Mouse (Mus musculus): ENCODE measurements around the gene Atrip.

Gene Atrip

DNA sequence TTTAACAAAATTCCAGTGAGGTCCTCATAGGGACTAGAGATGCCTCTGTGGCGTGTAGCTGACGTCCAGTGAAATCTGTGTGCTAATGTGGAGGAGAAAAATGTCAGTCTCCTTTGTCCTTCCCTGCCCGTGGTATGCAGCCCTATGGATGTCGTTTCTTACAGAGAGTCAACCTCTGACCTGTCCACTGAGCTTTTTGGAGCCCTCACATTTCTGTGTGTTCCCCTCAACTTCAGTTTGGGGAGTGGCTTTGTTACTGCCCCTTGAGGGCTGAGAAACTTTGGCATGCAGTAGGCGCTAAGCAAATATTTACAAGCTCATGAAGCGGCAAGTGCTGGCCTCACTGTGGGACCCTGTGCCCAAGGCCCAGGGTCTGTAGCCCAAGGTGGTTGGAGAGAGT, 23.4 kb upstream of the Atrip start:
- no peak for DNase-seq

DNA sequence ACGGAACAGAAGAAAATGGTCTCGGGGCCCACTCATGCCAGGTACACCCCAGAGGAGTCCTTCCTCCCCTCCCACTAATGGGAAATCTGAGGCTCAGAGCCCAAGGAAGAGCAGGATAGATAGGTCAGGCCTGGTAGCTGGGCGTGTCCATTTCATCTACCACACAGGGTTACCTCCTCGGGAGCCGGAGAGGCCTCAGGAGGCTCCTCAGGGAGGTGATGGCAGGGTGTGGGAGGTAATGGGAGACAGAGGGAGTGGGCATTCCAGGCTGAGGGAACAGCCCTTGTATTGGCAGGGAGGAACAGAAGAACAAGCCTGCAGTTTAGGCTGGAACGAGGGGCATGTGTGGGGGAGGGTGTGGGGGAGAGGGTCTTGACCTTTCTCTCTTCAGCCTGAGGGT, 22.9 kb upstream of the Atrip start:
- no peak for DNase-seq

DNA sequence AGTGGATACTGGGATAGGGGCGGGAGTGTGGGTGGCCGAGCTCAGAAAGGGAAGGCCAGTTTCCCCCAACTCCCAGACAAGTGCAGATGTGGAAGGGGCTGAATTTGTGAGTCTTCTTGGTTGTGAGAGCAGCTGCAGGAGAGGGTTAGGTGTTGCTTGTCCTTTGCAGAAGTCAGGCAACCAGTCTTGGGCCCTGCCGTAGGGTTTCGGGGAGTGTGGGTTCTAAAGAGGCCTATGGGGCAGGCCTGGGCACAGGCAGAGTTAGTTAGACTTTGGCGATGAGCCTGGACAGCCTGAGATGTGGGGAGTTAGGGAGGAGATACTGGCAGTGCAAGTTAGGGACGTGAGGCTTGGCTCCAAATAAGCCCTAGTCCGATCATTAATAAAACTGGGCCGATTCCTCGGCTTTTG, 22.3 kb upstream of the Atrip start:
- no peak for DNase-seq

- peak; percentile 60 for DNase-seq
Observed at GRCm38 (mm10) chr9:109095137-109095982, 21.4 kb upstream of the Atrip start, which contains the start of gene Plxnb1. Gene Plxnb1, plus strand, starts transcription at chr9:109095389.

DNA sequence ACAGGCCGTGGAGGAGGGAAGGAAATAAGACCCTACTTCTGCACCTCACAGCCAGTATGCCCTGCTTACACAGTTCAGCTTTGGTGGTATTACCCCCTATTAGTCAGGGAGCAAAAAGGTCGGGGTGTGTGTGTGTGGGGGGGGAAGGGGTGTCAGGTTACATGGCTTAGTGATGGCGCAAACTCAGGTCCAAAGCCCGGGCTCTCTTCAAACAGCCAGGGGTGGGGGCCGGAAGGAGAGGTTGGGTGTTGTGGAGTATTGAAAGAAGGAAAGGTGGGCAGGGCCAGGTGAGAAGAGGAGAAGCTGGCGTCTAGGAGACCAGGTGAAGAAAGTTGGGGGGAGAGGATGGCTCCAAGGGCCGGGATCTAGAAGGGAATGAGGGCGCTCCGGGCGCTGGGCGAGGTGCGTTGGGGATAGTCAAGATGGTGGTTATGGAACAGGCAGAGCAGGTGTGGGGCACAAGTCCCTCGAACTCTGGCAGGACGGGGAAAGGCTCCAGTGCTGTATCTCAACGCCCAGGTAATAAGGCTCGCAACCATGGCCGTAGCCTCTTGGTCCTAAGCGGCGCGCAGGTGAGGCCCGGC, 20.7 kb upstream of the Atrip start:
- peak; percentile 58 for DNase-seq

DNA sequence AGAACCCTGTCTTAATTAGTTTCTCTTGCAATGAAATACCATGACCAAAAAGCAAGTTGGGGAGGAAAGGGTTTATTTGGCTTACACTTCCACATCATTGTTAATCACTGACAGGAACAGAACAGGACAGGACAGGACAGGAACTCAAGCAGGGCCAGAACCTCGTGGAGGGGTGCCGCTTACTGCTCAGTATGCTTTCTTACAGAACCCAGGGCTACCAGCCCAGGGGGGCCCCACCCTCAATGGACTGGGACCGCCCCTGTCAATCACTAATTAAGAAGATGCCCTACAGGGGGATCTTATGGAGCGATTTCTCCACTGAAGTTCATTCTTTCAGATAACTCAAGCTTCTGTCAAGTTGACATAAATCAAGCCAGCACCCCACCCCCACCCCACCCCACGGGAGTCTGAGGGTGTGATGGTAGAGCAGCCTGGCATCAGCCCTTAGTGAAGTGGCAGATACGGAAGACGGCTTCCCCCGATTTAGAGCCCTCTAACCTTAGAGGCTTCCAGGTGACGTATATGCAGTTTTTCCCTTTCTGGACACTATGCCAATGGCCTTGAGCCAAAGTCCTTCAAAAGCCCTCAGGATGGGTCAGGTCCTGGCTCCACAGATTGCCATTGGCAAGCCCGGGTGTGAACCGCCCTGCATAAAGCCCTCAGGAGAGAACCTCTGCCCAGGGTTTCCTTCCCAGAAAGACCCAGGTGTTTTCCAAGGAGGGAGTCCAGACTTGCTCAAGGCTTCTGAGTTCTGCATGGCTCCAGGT, 20.0 kb upstream of the Atrip start:
- DNase-seq = peak; percentile 76

- peak; percentile 63 for DNase-seq
Observed at GRCm38 (mm10) chr9:109092799-109093198, 18.9 kb upstream of the Atrip start.

- DNase-seq = no peak
Observed at GRCm38 (mm10) chr9:109091802-109092201, 17.9 kb upstream of the Atrip start.

DNA sequence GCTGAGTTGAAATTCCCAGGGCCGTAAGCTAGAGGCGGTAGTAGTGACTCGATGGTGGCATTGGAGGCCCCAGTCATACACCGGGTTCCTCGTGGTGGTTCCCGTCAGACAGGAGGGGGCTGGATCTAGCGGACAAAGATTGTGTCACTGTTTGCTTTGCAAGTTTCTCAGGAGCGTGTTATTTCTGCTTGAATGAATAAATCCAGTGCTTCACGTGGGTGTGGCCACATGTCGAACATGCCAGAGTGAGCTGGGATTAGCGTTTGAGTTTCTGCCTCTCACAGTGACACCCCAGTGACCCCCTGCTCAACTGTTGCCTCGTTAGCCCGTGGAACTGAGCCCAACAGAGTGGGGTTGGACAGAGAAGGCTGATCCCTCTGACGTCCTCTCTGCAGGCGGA, 16.5 kb upstream of the Atrip start:
- no peak for DNase-seq

DNA sequence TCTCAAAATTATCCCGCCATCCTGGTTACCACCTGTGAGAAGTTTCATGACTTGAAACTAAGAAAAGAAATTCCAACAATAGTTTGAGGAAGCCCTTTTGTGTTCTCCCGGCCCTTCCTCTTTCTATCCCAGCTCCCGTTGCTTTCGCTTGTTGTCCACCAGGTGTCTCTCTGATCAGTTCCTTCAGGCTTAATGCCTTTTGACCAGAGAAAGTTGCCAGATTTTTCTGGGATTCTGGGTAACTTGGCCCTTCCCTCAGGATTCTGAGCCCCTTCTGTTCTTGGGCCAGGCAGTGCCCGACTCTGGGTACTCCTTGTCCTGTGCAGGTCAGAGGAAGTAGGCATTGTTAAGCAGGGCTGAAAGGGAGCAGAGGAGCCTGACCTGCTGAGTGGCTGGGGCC, 14.1 kb upstream of the Atrip start:
- peak; percentile 47 for DNase-seq

DNA sequence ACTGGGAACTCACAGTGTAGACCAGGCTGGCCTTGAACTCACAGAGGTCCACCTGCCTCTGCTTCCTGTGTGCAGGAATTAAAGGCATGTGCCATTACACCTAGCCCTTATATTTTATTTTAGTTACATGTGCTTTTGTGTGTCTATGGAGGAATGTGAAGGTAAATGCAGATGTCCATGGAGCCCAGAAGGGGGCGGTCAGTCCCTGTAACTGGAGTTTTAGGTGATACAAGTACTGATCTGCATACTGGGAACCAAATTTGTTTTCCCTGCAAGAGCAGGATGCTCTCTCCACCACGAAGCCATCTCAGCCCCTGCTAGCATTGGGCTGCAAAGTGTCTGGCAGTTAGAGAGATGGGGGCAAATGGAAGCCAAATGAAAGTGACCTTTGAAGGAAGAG, 11.0 kb upstream of the Atrip start:
- no peak for DNase-seq

- peak; percentile 91 for DNase-seq
Observed at GRCm38 (mm10) chr9:109082124-109082800, 8.3 kb upstream of the Atrip start, which contains the start of the genes Ccdc51 and Tma7. Gene Ccdc51, plus strand, starts transcription at chr9:109082493. Gene Tma7, minus strand, starts transcription at chr9:109082587.

DNA sequence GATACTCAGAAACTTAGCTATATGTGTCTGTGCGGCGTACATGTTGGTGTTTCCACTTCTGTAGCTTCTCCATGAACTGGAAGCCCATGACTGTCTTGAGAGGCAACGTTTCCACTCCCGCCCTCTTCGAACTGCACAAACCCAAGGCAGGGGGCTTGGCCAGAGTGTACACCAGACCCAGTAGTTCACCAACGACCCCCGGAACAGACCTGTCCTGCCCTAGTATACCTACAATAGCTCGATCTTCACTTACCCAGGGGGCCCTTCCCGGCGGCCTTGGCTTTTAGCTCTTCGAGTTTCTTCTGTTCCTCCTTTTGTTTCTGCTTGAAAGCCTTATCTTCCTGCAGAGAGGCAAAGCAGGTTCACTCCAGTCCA, 7.8 kb upstream of the Atrip start:
- no peak for DNase-seq

DNA sequence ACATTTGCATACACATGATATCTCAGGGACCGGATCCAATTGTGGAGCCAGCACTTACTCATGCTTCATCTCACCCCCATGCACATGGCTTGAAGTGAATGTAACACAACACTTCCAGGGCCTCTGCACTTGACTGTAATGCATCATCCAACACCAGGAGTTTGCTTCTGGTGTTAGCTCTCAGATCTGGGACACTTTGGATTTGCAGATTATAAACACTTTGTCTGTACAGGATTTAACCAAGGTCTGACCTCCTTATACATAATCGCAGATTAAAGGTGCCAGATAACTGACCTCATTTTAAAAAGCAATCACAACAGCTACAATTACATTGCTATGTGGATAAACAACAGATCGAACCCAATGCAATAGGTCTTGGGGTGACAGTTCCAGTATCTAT, 6.6 kb upstream of the Atrip start:
- DNase-seq = no peak

- DNase-seq = no peak
Observed at GRCm38 (mm10) chr9:109068095-109068735, 5.7 kb downstream of the Atrip start.

- no peak for DNase-seq
Observed at GRCm38 (mm10) chr9:109060898-109061295, 13.0 kb downstream of the Atrip start.

DNA sequence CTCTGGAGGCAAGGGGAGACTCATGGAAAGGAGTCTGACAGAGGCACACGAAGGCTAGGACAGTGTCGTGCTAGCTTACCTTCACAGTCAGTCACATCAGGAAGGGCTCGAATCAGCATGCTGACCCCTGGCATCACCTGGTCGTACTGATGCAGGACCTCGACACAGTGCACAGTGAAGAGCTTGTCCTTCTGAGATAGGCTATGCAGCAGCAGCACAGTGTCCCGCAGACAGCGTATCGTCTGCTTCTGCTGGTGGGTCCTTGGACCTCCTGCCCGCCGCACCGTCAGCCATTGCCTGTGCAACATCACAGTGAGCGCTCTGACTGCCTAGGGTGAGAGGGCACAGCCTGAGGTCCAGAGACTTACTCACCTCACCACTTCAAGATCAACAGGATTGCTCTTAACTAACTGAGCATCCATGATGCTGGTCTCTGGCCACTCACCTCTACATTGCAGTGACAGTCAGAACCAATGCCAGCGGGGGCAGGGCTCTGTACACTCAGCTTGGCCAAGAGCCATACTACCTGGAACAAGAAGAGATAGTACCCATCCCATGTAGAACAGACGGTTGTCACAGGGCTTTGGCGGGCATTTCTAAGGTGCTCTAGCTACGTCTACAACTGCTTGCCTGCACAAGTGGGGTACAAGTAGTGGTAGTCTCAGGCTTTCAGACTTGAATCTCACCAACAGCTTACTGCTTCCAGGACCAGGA, 13.6 kb downstream of the Atrip start:
- no peak for DNase-seq

DNA sequence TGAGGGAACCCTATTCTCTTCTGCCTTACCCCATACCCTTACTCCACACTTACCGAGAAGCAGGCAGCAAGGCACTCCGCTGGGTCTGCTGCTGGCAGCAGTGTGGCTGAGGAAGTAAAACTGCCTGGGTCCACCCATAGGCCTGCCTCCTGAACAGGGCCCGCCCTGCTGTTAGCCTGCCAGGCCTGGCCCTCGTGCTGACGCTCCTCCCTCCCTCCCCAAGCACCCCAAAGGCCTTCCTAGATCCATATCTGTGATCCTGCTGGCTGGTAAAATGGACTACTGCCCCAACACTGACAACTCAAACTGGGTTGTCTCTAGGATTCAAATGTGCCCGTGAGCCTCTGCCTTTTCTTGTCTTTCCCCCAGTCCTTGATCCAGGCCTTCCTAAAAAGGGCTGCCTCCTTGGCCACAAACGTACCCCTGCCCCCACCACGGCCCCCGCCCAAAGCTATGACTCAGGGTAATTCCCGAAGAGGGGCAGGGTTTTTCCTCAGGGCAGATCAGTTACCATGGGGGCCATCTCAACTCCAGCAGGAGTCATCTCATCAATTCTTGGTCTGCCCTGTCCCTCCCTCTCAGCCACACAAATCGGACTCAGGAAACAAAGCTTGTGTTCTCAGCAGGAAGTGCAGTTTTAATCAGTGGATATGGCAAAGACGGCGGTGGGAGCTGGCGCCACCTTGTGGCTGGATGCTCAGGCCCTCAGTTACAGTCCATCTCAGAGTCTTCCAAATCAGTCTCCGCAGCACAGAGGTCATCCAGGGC, 14.6 kb downstream of the Atrip start, which contains the start of gene Trex1:
Trex1 (minus strand) TSS at position 599 of the 768 bp plus-strand sequence.
- peak; percentile 95 for DNase-seq

DNA sequence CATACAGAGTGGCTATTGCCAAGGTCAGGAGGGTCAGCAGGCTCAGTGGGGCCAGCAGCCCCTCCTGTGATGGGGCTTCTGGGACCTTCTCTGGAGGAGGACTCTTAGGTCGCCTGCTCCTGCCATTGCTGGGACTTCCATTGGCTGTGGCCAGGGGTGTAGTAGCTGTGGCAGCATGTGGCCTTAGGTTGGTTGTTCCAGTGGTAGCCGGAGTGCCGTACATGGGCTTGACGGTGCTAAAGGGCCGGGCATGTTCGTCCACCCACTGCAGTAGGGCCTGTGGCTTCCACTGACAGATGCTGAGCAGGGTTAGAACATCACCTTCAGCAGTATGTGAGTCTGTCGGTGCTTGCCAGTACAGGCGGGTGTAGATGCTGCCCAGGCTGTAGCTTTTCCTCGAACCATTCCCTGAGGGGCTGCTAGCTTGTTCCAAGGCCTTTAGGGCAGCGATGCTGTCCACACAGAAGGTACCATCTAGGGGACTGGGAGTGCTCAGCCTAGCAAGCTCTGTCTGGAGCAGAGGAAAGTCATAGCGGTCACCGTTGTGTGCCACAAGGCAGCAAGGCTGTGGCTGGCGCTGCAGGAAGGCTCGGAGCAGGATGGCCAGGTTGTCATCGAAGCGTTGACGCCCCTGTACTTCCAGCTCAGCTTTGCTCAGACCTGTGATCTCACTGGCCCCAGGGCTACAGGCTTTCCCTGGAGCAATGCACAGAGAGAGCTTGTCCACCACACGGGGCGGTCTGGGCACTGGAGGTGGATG, 15.7 kb downstream of the Atrip start:
- DNase-seq = no peak

DNA sequence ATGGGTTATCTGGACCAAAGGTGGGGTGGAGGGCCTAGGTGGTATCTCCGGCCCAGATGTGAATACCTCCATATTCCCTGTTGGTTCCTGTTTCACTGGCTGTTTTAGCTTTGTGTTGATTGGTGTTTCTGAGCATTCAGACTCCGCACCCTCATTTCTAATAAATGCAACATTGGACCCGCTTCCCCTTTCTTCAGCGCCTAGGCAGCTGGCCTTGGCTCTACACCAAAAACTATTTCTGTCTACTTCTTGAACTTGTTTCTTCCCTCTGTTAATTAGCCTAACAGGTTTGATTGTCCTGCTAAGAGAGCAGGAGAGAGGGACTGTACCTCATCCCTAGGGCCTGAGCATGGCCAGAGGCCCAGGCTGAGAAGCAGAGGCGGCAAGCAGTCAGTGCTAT, 16.4 kb downstream of the Atrip start:
- no peak for DNase-seq

Data from kidney, adult 9 months (tissue).